Mouse (Mus musculus) gastrocnemius, adult 2 months (tissue): ENCODE data around the gene Plcb4. TPM values are rescaled to one million over a fixed set of nuclear protein-coding genes. Genes with fewer than 3 reads are reported as not detected.

Experiments used
- DNase-seq: peaks from one replicate; pipeline ENCODE4 v3.0.0; 2022
- H3K27ac ChIP-seq: fragments of 200-600 bp; 2 replicates; pipeline ENCODE4 v1.8.1; 2022; ENCODE audit warnings: mild to moderate bottlenecking
- H3K4me3 ChIP-seq: fragments of 200-600 bp; 2 replicates; pipeline ENCODE4 v1.8.1; 2022; ENCODE audit warnings: mild to moderate bottlenecking, moderate library complexity
- CTCF ChIP-seq: fragments of 200-600 bp; IDR thresholded peaks from 2 replicates; pipeline ENCODE4 v1.8.1; 2022; ENCODE audit warnings: antibody characterized with exemption, mild to moderate bottlenecking, moderate library complexity
- intact Hi-C: fragments of 180-260 bp; cut with DNase I; formaldehyde crosslinking; loops from one replicate; pipeline ENCODE4 v1.15.1; 2025
- total RNA-seq, 2 experiments: library from RNA; stranded (reverse); gene quantifications; 2 replicates each; pipeline ENCODE4 v1.2.3; 2021

Gene Plcb4
- total RNA-seq, 2 experiments from 2014 or later: 19.7 to 21.8 TPM

- TF ChIP-seq CTCF: no peak
- intact Hi-C loops: no loop called here
- Histone ChIP-seq H3K27ac (peak overlapping the region; percentile 75), H3K4me3 (peak overlapping the region; percentile 36)
- no peak for DNase-seq
Observed at GRCm38 (mm10) chr2:135711049-135711924, 52.5 kb downstream of the Plcb4 start.

GRCm38 (mm10) chr2:135711925-135712288, 53.1 kb downstream of the Plcb4 start:
- peak overlapping the region; percentile 36 for H3K4me3 ChIP-seq
- H3K27ac ChIP-seq: peak overlapping the region; percentile 75
- intact Hi-C loops: no loop called here
- TF ChIP-seq CTCF: no peak
- DNase-seq: peak; percentile 84

- intact Hi-C loops: no loop called here
- no peak for DNase-seq
- H3K4me3 ChIP-seq: peak overlapping the region; percentile 36; the same call in 1 of the 2 replicates
- no peak for TF ChIP-seq CTCF
- peak overlapping the region; percentile 75 for H3K27ac ChIP-seq
Observed at GRCm38 (mm10) chr2:135712331-135712730, 53.5 kb downstream of the Plcb4 start.

GRCm38 (mm10) chr2:135712921-135713320, 54.1 kb downstream of the Plcb4 start:
- Histone ChIP-seq H3K27ac (peak overlapping the region; percentile 75; the same call in 1 of the 2 replicates), H3K4me3 (no peak overlapping the region)
- intact Hi-C loops: no loop called here
- no peak for TF ChIP-seq CTCF
- no peak for DNase-seq

- no peak overlapping the region for H3K4me3 ChIP-seq
- DNase-seq: no peak
- intact Hi-C loops: loop anchor here (5.0 kb wide), 1 partner anchor 54 kb away; no protein-coding TSS in a partner anchor
- no peak for TF ChIP-seq CTCF
- H3K27ac ChIP-seq: no peak overlapping the region
Observed at GRCm38 (mm10) chr2:135716180-135716579, 57.4 kb downstream of the Plcb4 start.

- intact Hi-C loops: loop anchor here (5.0 kb wide), 1 partner anchor 55 kb away; no protein-coding TSS in a partner anchor
- H3K27ac ChIP-seq: peak overlapping the region; percentile 72
- peak overlapping the region; percentile 52 for H3K4me3 ChIP-seq
- TF ChIP-seq CTCF: no peak
- DNase-seq: peak; percentile 89
Observed at GRCm38 (mm10) chr2:135717232-135718134, 58.7 kb downstream of the Plcb4 start.

GRCm38 (mm10) chr2:135722109-135722508, 63.3 kb downstream of the Plcb4 start:
- intact Hi-C loops: no loop called here
- no peak overlapping the region for H3K27ac ChIP-seq
- no peak for TF ChIP-seq CTCF

GRCm38 (mm10) chr2:135723387-135723786, 64.6 kb downstream of the Plcb4 start:
- no peak overlapping the region for H3K4me3 ChIP-seq
- intact Hi-C loops: no loop called here
- H3K27ac ChIP-seq: no peak overlapping the region
- DNase-seq: no peak
- no peak for TF ChIP-seq CTCF

More at GRCm38 (mm10) chr2:135722109-135722508, 63.3 kb downstream of the Plcb4 start:
- DNase-seq: no peak
- no peak overlapping the region for H3K4me3 ChIP-seq

GRCm38 (mm10) chr2:135724489-135724888, 65.7 kb downstream of the Plcb4 start:
- intact Hi-C loops: no loop called here

GRCm38 (mm10) chr2:135725362-135725761, 66.6 kb downstream of the Plcb4 start:
- Histone ChIP-seq H3K4me3 (no peak overlapping the region), H3K27ac (peak overlapping the region; percentile 71)
- no peak for TF ChIP-seq CTCF
- intact Hi-C loops: no loop called here
- no peak for DNase-seq

More at GRCm38 (mm10) chr2:135724489-135724888, 65.7 kb downstream of the Plcb4 start:
- TF ChIP-seq CTCF: no peak
- Histone ChIP-seq H3K27ac (peak overlapping the region; percentile 71), H3K4me3 (no peak overlapping the region)
- DNase-seq: no peak

GRCm38 (mm10) chr2:135727088-135727487, 68.3 kb downstream of the Plcb4 start:
- intact Hi-C loops: no loop called here
- Histone ChIP-seq H3K4me3 (no peak overlapping the region), H3K27ac (peak overlapping the region; percentile 58)
- DNase-seq: no peak
- TF ChIP-seq CTCF: no peak

- no peak for DNase-seq
- Histone ChIP-seq H3K4me3 (no peak overlapping the region), H3K27ac (peak overlapping the region; percentile 58)
- intact Hi-C loops: no loop called here
- TF ChIP-seq CTCF: no peak
Observed at GRCm38 (mm10) chr2:135727925-135728324, 69.1 kb downstream of the Plcb4 start.
